Mouse (Mus musculus) G1E (cell line): ENCODE measurements around the gene Rhbdf2.

Experiments used
- CTCF ChIP-seq: IDR thresholded peaks from 2 replicates; pipeline ENCODE4 v1.5.1; 2012; ENCODE audit warnings: low read depth, low read length, inconsistent platforms, mixed read lengths
- GATA1 ChIP-seq: IDR thresholded peaks from 2 replicates; pipeline ENCODE4 v1.6.1; 2012; ENCODE audit warnings: borderline replicate concordance, low read length, inconsistent platforms, mixed read lengths
- GATA2 ChIP-seq: IDR thresholded peaks from 2 replicates; pipeline ENCODE4 v1.6.1; 2012; ENCODE audit warnings: low read depth, low read length, inconsistent platforms, borderline replicate concordance
- POLR2AphosphoS5 ChIP-seq: IDR thresholded peaks from 2 replicates; pipeline ENCODE4 v1.6.1; 2012; ENCODE audit warnings: low read depth, low read length, inconsistent platforms; ENCODE audit not compliant: insufficient replicate concordance
- TAL1 ChIP-seq: conservative IDR thresholded peaks from 2 replicates; pipeline ENCODE4 v1.6.1; 2012; ENCODE audit warnings: low read depth, low read length, inconsistent platforms, mixed read lengths

DNA sequence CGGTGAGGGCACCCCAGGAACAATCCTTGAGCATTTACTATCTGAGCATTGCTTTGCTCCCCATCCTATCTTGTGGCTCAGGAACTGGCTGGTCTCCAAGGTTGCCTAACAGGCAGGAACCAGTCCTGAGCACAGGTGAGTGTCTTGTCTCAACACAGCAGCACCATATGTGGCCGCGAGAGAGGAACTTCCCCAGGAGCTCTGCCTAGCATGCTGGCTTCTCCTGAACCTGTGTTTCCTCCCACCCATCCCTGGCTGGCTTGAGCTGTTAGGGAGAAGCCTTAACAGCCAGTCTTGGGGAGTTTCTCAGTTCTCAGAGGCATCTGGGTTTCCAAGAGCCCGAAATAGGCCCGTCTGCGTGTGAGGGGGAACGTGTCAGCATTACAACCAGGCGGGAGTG, 24.5 kb upstream of the Rhbdf2 start:
- TF ChIP-seq TAL1 (no peak), CTCF (no peak), GATA1 (no peak), POLR2AphosphoS5 (no peak), GATA2 (no peak)
